Mouse (Mus musculus): ENCODE measurements at regions not wholly inside any gene's neighbourhood (a gene's known extent, or its start where the extent isn't known, plus 50 kb on each side); places are given as distances from the start of the nearest gene placed in this dataset.

GRCm38 (mm10) chr15:50246418-50247186 is 3638.1 kb upstream of the Gm7489 start:
- 75% methylated on average over 15 of the region's 15 CpGs for WGBS (ENCODE audit: insufficient replicate concordance)
- Histone ChIP-seq H3K36me3 (ENCODE audit: control insufficient read depth, insufficient read depth) (no peaks in the 10 kb centered on the region), H3K4me2 (ENCODE audit: low read depth, low read length) (no peak overlapping the region), H3K27ac (ENCODE audit: low read length) (no peak overlapping the region), H3K9me3 (replicated peaks; ENCODE audit: control insufficient read depth, low read length) (no peaks in the 10 kb centered on the region), H3K4me1 (ENCODE audit: control insufficient read depth, low read depth, low read length) (no peaks in the 10 kb centered on the region), H3K4me3 (ENCODE audit: low read depth, low read length) (no peak overlapping the region), H3K9ac (ENCODE audit: low read depth, low read length) (no peak overlapping the region), H3K27me3 (ENCODE audit: control insufficient read depth, insufficient read depth, low read depth, low read length) (no peaks in the 10 kb centered on the region)
- no peak for ATAC-seq (ENCODE audit: low read depth)

GRCm38 (mm10) chr15:50260057-50260456 is 3624.6 kb upstream of the Gm7489 start:
- H3K4me3 ChIP-seq (ENCODE audit: low read depth, low read length) = no peak overlapping the region
- H3K4me2 ChIP-seq (ENCODE audit: low read depth, low read length) = no peak overlapping the region
- 39% methylated on average over 2 of the region's 2 CpGs for WGBS (ENCODE audit: insufficient replicate concordance)
- H3K9ac ChIP-seq (ENCODE audit: low read depth, low read length) = no peak overlapping the region
- no peaks in the 10 kb centered on the region for H3K27me3 ChIP-seq (ENCODE audit: control insufficient read depth, insufficient read depth, low read depth, low read length)
- no peaks in the 10 kb centered on the region for H3K4me1 ChIP-seq (ENCODE audit: control insufficient read depth, low read depth, low read length)
- no peaks in the 10 kb centered on the region for H3K9me3 ChIP-seq (replicated peaks; ENCODE audit: control insufficient read depth, low read length)
- no peak overlapping the region for H3K27ac ChIP-seq (ENCODE audit: low read length)
- no peak for ATAC-seq (ENCODE audit: low read depth)
- no peaks in the 10 kb centered on the region for H3K36me3 ChIP-seq (ENCODE audit: control insufficient read depth, insufficient read depth)

GRCm38 (mm10) chr15:50261245-50261872 is 3623.3 kb upstream of the Gm7489 start:
- 64% methylated on average over 8 of the region's 8 CpGs for WGBS (ENCODE audit: insufficient replicate concordance)
- H3K4me1 ChIP-seq (ENCODE audit: control insufficient read depth, low read depth, low read length) = no peaks in the 10 kb centered on the region
- no peak overlapping the region for H3K27ac ChIP-seq (ENCODE audit: low read length)
- no peaks in the 10 kb centered on the region for H3K27me3 ChIP-seq (ENCODE audit: control insufficient read depth, insufficient read depth, low read depth, low read length)
- no peak overlapping the region for H3K4me3 ChIP-seq (ENCODE audit: low read depth, low read length)
- no peaks in the 10 kb centered on the region for H3K9me3 ChIP-seq (replicated peaks; ENCODE audit: control insufficient read depth, low read length)
- H3K36me3 ChIP-seq (ENCODE audit: control insufficient read depth, insufficient read depth) = no peaks in the 10 kb centered on the region
- ATAC-seq (ENCODE audit: low read depth) = no peak
- no peak overlapping the region for H3K9ac ChIP-seq (ENCODE audit: low read depth, low read length)
- no peak overlapping the region for H3K4me2 ChIP-seq (ENCODE audit: low read depth, low read length)

GRCm38 (mm10) chr15:50267542-50267941 is 3617.2 kb upstream of the Gm7489 start:
- H3K4me2 ChIP-seq (ENCODE audit: low read depth, low read length) = no peak overlapping the region
- H3K36me3 ChIP-seq (ENCODE audit: control insufficient read depth, insufficient read depth) = no peaks in the 10 kb centered on the region
- no peak overlapping the region for H3K27ac ChIP-seq (ENCODE audit: low read length)
- H3K27me3 ChIP-seq (ENCODE audit: control insufficient read depth, insufficient read depth, low read depth, low read length) = no peaks in the 10 kb centered on the region
- H3K4me1 ChIP-seq (ENCODE audit: control insufficient read depth, low read depth, low read length) = no peaks in the 10 kb centered on the region
- no peak for ATAC-seq (ENCODE audit: low read depth)
- no peak overlapping the region for H3K4me3 ChIP-seq (ENCODE audit: low read depth, low read length)
- WGBS (ENCODE audit: insufficient replicate concordance) = 53% methylated on average over 1 of the region's 1 CpGs
- no peaks in the 10 kb centered on the region for H3K9me3 ChIP-seq (replicated peaks; ENCODE audit: control insufficient read depth, low read length)
- H3K9ac ChIP-seq (ENCODE audit: low read depth, low read length) = no peak overlapping the region

- Histone ChIP-seq H3K9ac (ENCODE audit: low read depth, low read length) (no peak overlapping the region), H3K4me3 (ENCODE audit: low read depth, low read length) (no peak overlapping the region), H3K27me3 (ENCODE audit: control insufficient read depth, insufficient read depth, low read depth, low read length) (no peaks in the 10 kb centered on the region), H3K4me2 (ENCODE audit: low read depth, low read length) (no peak overlapping the region), H3K36me3 (ENCODE audit: control insufficient read depth, insufficient read depth) (no peaks in the 10 kb centered on the region), H3K9me3 (replicated peaks; ENCODE audit: control insufficient read depth, low read length) (no peaks in the 10 kb centered on the region), H3K27ac (ENCODE audit: low read length) (no peak overlapping the region), H3K4me1 (ENCODE audit: control insufficient read depth, low read depth, low read length) (no peaks in the 10 kb centered on the region)
- no peak for ATAC-seq (ENCODE audit: low read depth)
Observed at GRCm38 (mm10) chr15:50271646-50272045, 3613.1 kb upstream of the Gm7489 start.

GRCm38 (mm10) chr15:50282576-50282975 is 3602.1 kb upstream of the Gm7489 start:
- H3K27me3 ChIP-seq (ENCODE audit: control insufficient read depth, insufficient read depth, low read depth, low read length) = no peaks in the 10 kb centered on the region

GRCm38 (mm10) chr15:50283491-50283890 is 3601.2 kb upstream of the Gm7489 start:
- ATAC-seq (ENCODE audit: low read depth) = no peak

More at GRCm38 (mm10) chr15:50282576-50282975, 3602.1 kb upstream of the Gm7489 start:
- H3K4me1 ChIP-seq (ENCODE audit: control insufficient read depth, low read depth, low read length) = no peaks in the 10 kb centered on the region
- 61% methylated on average over 2 of the region's 2 CpGs for WGBS (ENCODE audit: insufficient replicate concordance)
- H3K36me3 ChIP-seq (ENCODE audit: control insufficient read depth, insufficient read depth) = no peaks in the 10 kb centered on the region
- H3K9ac ChIP-seq (ENCODE audit: low read depth, low read length) = no peak overlapping the region
- no peak overlapping the region for H3K4me2 ChIP-seq (ENCODE audit: low read depth, low read length)
- no peaks in the 10 kb centered on the region for H3K9me3 ChIP-seq (replicated peaks; ENCODE audit: control insufficient read depth, low read length)
- no peak overlapping the region for H3K4me3 ChIP-seq (ENCODE audit: low read depth, low read length)
- no peak for ATAC-seq (ENCODE audit: low read depth)
- no peak overlapping the region for H3K27ac ChIP-seq (ENCODE audit: low read length)

GRCm38 (mm10) chr15:50301831-50302230 is 3582.9 kb upstream of the Gm7489 start:
- no peaks in the 10 kb centered on the region for H3K4me1 ChIP-seq (ENCODE audit: control insufficient read depth, low read depth, low read length)
- H3K9me3 ChIP-seq (replicated peaks; ENCODE audit: control insufficient read depth, low read length) = no peaks in the 10 kb centered on the region
- no peak for ATAC-seq (ENCODE audit: low read depth)
- no peak overlapping the region for H3K4me3 ChIP-seq (ENCODE audit: low read depth, low read length)
- H3K4me2 ChIP-seq (ENCODE audit: low read depth, low read length) = no peak overlapping the region
- WGBS (ENCODE audit: insufficient replicate concordance) = 64% methylated on average over 3 of the region's 3 CpGs
- no peaks in the 10 kb centered on the region for H3K36me3 ChIP-seq (ENCODE audit: control insufficient read depth, insufficient read depth)
- no peak overlapping the region for H3K9ac ChIP-seq (ENCODE audit: low read depth, low read length)
- no peak overlapping the region for H3K27ac ChIP-seq (ENCODE audit: low read length)
- H3K27me3 ChIP-seq (ENCODE audit: control insufficient read depth, insufficient read depth, low read depth, low read length) = no peaks in the 10 kb centered on the region

More at GRCm38 (mm10) chr15:50283491-50283890, 3601.2 kb upstream of the Gm7489 start:
- WGBS (ENCODE audit: insufficient replicate concordance) = 88% methylated on average over 2 of the region's 2 CpGs
- Histone ChIP-seq H3K4me2 (ENCODE audit: low read depth, low read length) (no peak overlapping the region), H3K36me3 (ENCODE audit: control insufficient read depth, insufficient read depth) (no peaks in the 10 kb centered on the region), H3K4me1 (ENCODE audit: control insufficient read depth, low read depth, low read length) (no peaks in the 10 kb centered on the region), H3K4me3 (ENCODE audit: low read depth, low read length) (no peak overlapping the region), H3K27me3 (ENCODE audit: control insufficient read depth, insufficient read depth, low read depth, low read length) (no peaks in the 10 kb centered on the region), H3K9ac (ENCODE audit: low read depth, low read length) (no peak overlapping the region), H3K27ac (ENCODE audit: low read length) (no peak overlapping the region), H3K9me3 (replicated peaks; ENCODE audit: control insufficient read depth, low read length) (no peaks in the 10 kb centered on the region)

- H3K27ac ChIP-seq (ENCODE audit: low read length) = no peak overlapping the region
- no peak overlapping the region for H3K4me2 ChIP-seq (ENCODE audit: low read depth, low read length)
- no peak overlapping the region for H3K9ac ChIP-seq (ENCODE audit: low read depth, low read length)
- no peak overlapping the region for H3K4me3 ChIP-seq (ENCODE audit: low read depth, low read length)
- no peaks in the 10 kb centered on the region for H3K27me3 ChIP-seq (ENCODE audit: control insufficient read depth, insufficient read depth, low read depth, low read length)
- no peaks in the 10 kb centered on the region for H3K36me3 ChIP-seq (ENCODE audit: control insufficient read depth, insufficient read depth)
- no peak for ATAC-seq (ENCODE audit: low read depth)
- no peaks in the 10 kb centered on the region for H3K9me3 ChIP-seq (replicated peaks; ENCODE audit: control insufficient read depth, low read length)
- 65% methylated on average over 4 of the region's 4 CpGs for WGBS (ENCODE audit: insufficient replicate concordance)
- H3K4me1 ChIP-seq (ENCODE audit: control insufficient read depth, low read depth, low read length) = no peaks in the 10 kb centered on the region
Observed at GRCm38 (mm10) chr15:50304085-50304484, 3580.6 kb upstream of the Gm7489 start.
